ENCODE assay signal across 28 mouse cellular contexts in the genomic region with DNA sequence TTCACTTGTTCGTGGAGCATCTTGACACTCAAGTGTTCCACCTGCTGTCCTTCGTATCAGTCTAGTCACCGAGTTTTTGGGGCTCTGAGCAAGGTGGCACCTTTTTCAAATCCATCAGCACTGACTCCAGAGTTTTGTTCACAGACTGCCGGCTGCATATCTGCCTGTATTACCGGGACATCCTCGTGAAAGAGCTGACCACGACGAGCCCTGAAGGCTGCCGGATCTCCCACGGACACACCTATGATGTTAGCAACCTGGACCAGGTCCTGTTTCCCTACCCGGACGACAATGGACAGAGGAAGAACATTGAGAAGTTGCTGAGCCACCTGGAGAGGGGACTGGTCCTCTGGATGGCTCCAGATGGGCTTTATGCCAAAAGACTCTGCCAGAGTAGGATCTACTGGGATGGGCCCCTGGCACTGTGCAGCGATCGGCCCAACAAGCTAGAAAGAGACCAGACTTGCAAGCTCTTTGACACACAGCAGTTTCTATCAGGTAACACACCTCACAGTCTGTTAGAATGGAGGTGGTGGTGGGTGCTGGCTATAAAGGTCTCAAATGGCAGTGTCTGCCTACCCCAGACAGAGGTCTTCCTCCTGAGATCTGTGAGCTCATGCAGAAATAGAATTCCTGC. TPM values are rescaled to one million over a fixed set of nuclear protein-coding genes. Genes with fewer than 3 reads are reported as not detected.
DNase-seq lines count a peak whose midpoint lies in the region; ATAC-seq and TF ChIP-seq lines count a peak whose summit lies in the region.
"Had no signal": no experiment of that assay in that cellular context is flagged by ENCODE, and none has a peak within 500 bp of the region (broad histone marks: within the 10 kb centered on the region; RNA-seq: fewer than 3 reads in every experiment).

No protein-coding gene starts in this region.

- DNase-seq in liver, embryonic 11.5 days (ENCODE audit: low spot score): peak; percentile 26
- no peak for DNase-seq in liver, postnatal 0 days
- peak; percentile 16 for DNase-seq in CH12.LX (ENCODE audit: extremely low read depth)
- DNase-seq in splenic B cell, adult 2 months (ENCODE audit: low read depth, low spot score): peak; percentile 20
- no peak for DNase-seq in gastrocnemius, adult 2 months
- DNase-seq in gastrocnemius, postnatal 10 days: no peak
- DNase-seq: adrenal gland, adult 8-10 months; adrenal gland, postnatal 14 days; adrenal gland, postnatal 36 days; cerebellum, adult 11 months; cerebellum, adult 18-20 months; cerebellum, adult 8-10 months; cerebellum, adult 9-11 months; cerebellum, postnatal 14 days; cerebellum, postnatal 36 days; embryo, embryonic 11 days had no signal

- in situ Hi-C loops in CH12.LX (cut with MboI; ENCODE audit: low pct_ligation_motif_present, low pct_unique_long_range_greater_than_20kb, low sequenced_read_pairs): loop anchor here (10.0 kb wide), 1 partner anchor 153 kb away; no protein-coding TSS in a partner anchor

- TF ChIP-seq EP300 in liver, postnatal 0 days (IDR thresholded peaks at IDR 0.05; ENCODE audit: low read depth): no peak
- no peak for TF ChIP-seq EP300 in CH12.LX (IDR thresholded peaks at IDR 0.05; ENCODE audit: low read length)

- intact Hi-C loops in gastrocnemius, adult 2 months (cut with DNase I): no loop called here

- WGBS in liver, embryonic 11.5 days: 80% methylated on average over 14 of the region's 14 CpGs
- WGBS in liver, postnatal 0 days (ENCODE audit: insufficient replicate concordance): 75% methylated on average over 14 of the region's 14 CpGs

- H3K36me3 ChIP-seq in liver, embryonic 11.5 days (ENCODE audit: control insufficient read depth, insufficient read depth, low read length): no peaks in the 10 kb centered on the region
- no peaks in the 10 kb centered on the region for H3K36me3 ChIP-seq in liver, postnatal 0 days (replicated peaks; ENCODE audit: insufficient read depth, low read length)
- H3K36me3 ChIP-seq in CH12.LX (replicated peaks in 1 of 2; ENCODE audit: control insufficient read depth in 1 of 2, insufficient read depth in 1 of 2, low read length in 1 of 2): peaks cover 81 to 96% of the 10 kb centered on the region in 2 experiments
- peaks cover 49% of the 10 kb centered on the region for H3K36me3 ChIP-seq in splenic B cell, adult 2 months (ENCODE audit: control insufficient read depth, insufficient read depth, low read length, poor library complexity, severe bottlenecking)
- H3K36me3 ChIP-seq: embryonic facial prominence, embryonic 13.5 days; embryonic facial prominence, embryonic 15.5 days; forebrain, embryonic 10.5 days; forebrain, embryonic 12.5 days had no signal

- TF ChIP-seq POLR2A in CH12.LX (IDR thresholded peaks at IDR 0.05; ENCODE audit: low read depth, low read length): peak; percentile 65; the same call in 1 of the 2 replicates

- no peaks in the 10 kb centered on the region for H3K4me1 ChIP-seq in liver, embryonic 11.5 days (replicated peaks; ENCODE audit: control insufficient read depth, insufficient read depth, low read length)
- no peaks in the 10 kb centered on the region for H3K4me1 ChIP-seq in liver, postnatal 0 days (ENCODE audit: insufficient read depth)
- peaks cover 13 to 92% of the 10 kb centered on the region in 2 experiments for H3K4me1 ChIP-seq in CH12.LX (ENCODE audit: control insufficient read depth in 1 of 2, insufficient read depth in 2 of 2)
- H3K4me1 ChIP-seq: embryonic facial prominence, embryonic 13.5 days; embryonic facial prominence, embryonic 15.5 days; forebrain, embryonic 10.5 days; forebrain, embryonic 12.5 days had no signal

- H3K79me2 ChIP-seq in CH12.LX (replicated peaks; ENCODE audit: control insufficient read depth, extremely low read depth, insufficient read depth, poor library complexity, severe bottlenecking): peaks cover 86% of the 10 kb centered on the region

- H3K9ac ChIP-seq in liver, embryonic 11.5 days (ENCODE audit: low read depth, low read length): no peak overlapping the region
- H3K9ac ChIP-seq in liver, postnatal 0 days (replicated peaks): no peak overlapping the region
- H3K9ac ChIP-seq in CH12.LX (ENCODE audit: insufficient read depth, low read depth): peak overlapping the region; percentile 31
- H3K9ac ChIP-seq: embryonic facial prominence, embryonic 13.5 days; embryonic facial prominence, embryonic 15.5 days; forebrain, embryonic 12.5 days had no signal

- ATAC-seq in liver, embryonic 11.5 days (replicated peaks; ENCODE audit: low FRiP score): no peak
- ATAC-seq in liver, postnatal 0 days: no peak
- ATAC-seq: activated CD4-positive, CD25-positive, alpha-beta regulatory T cell, adult 4 months; CD4-positive, CD25-positive, alpha-beta regulatory T cell, adult 4 months; forebrain, embryonic 14.5 days; forebrain, embryonic 16.5 days; Patski had no signal

- TF ChIP-seq RAD21 in CH12.LX (IDR thresholded peaks at IDR 0.05; ENCODE audit: low read depth, low read length): no peak

- H3K27me3 ChIP-seq in liver, embryonic 11.5 days (replicated peaks; ENCODE audit: control insufficient read depth, insufficient read depth, low read length): no peaks in the 10 kb centered on the region
- H3K27me3 ChIP-seq in liver, postnatal 0 days (ENCODE audit: insufficient read depth, low read length): no peaks in the 10 kb centered on the region
- H3K27me3 ChIP-seq in CH12.LX (replicated peaks): no peaks in the 10 kb centered on the region
- H3K27me3 ChIP-seq in splenic B cell, adult 2 months (ENCODE audit: control insufficient read depth, insufficient read depth, low read length, poor library complexity, severe bottlenecking): no peaks in the 10 kb centered on the region

- no peak overlapping the region for H3K4me3 ChIP-seq in liver, embryonic 11.5 days (ENCODE audit: low read depth, low read length)
- no peak overlapping the region for H3K4me3 ChIP-seq in liver, postnatal 0 days (ENCODE audit: low read depth, low read length)
- H3K4me3 ChIP-seq in CH12.LX (replicated peaks in 1 of 3; ENCODE audit: low read depth in 2 of 3, low read length in 2 of 3, poor library complexity in 1 of 3): peak overlapping the region; percentile 30 to 47 (median 36)
- H3K4me3 ChIP-seq in gastrocnemius, adult 2 months: no peak overlapping the region
- H3K4me3 ChIP-seq: embryonic facial prominence, embryonic 13.5 days; embryonic facial prominence, embryonic 15.5 days; erythroblast, embryonic 14.5 days; forebrain, embryonic 10.5 days; forebrain, embryonic 12.5 days had no signal

- no peaks in the 10 kb centered on the region for H3K9me3 ChIP-seq in liver, embryonic 11.5 days (ENCODE audit: control insufficient read depth, low read length)
- H3K9me3 ChIP-seq in liver, postnatal 0 days (ENCODE audit: low read length): no peaks in the 10 kb centered on the region
- H3K9me3 ChIP-seq in CH12.LX (replicated peaks; ENCODE audit: low read length): no peaks in the 10 kb centered on the region
- H3K9me3 ChIP-seq: embryonic facial prominence, embryonic 13.5 days; embryonic facial prominence, embryonic 15.5 days; forebrain, embryonic 10.5 days; forebrain, embryonic 12.5 days had no signal

- H3K4me2 ChIP-seq in liver, embryonic 11.5 days: no peak overlapping the region
- no peak overlapping the region for H3K4me2 ChIP-seq in liver, postnatal 0 days (ENCODE audit: low read depth, low read length)
- H3K4me2 ChIP-seq in CH12.LX (ENCODE audit: insufficient read depth, low read depth, poor library complexity, severe bottlenecking): peak overlapping the region; percentile 95
- H3K4me2 ChIP-seq: embryonic facial prominence, embryonic 13.5 days; embryonic facial prominence, embryonic 15.5 days; forebrain, embryonic 12.5 days had no signal

- dilution Hi-C loops in CH12.LX (cut with MboI; ENCODE audit: extremely low pct_ligation_motif_present, extremely low pct_unique_long_range_greater_than_20kb, low sequenced_read_pairs): no loop called here

- TF ChIP-seq CTCF in liver, postnatal 0 days (IDR thresholded peaks at IDR 0.05; ENCODE audit: low read depth): no peak
- TF ChIP-seq CTCF in CH12.LX (conservative IDR thresholded peaks at IDR 0.05 in 1 of 2, IDR thresholded peaks at IDR 0.05 in 1 of 2; ENCODE audit: low read depth in 2 of 2, low read length in 2 of 2): no peak
- no peak for TF ChIP-seq CTCF in gastrocnemius, adult 2 months (IDR thresholded peaks at IDR 0.05)

- H3K27ac ChIP-seq in liver, embryonic 11.5 days (ENCODE audit: low read depth, low read length): no peak overlapping the region
- H3K27ac ChIP-seq in liver, postnatal 0 days (ENCODE audit: low read depth): no peak overlapping the region
- peak overlapping the region; percentile 41 for H3K27ac ChIP-seq in CH12.LX (ENCODE audit: insufficient read depth, low read depth)
- H3K27ac ChIP-seq in gastrocnemius, adult 2 months: no peak overlapping the region
- H3K27ac ChIP-seq: embryonic facial prominence, embryonic 13.5 days; embryonic facial prominence, embryonic 15.5 days; forebrain, embryonic 10.5 days; forebrain, embryonic 12.5 days had no signal

TF ChIP-seq in CH12.LX, 34 proteins besides CTCF, POLR2A, EP300 and RAD21:
- TF ChIP-seq CHD1 (IDR thresholded peaks at IDR 0.05; ENCODE audit: low read depth, low read length) (peak; percentile 12; the same call in 1 of the 2 replicates), SIN3A (IDR thresholded peaks at IDR 0.05; ENCODE audit: low read length) (0 out of 2 replicates have a peak, but pooled peaks have one; percentile 20), UBTF (IDR thresholded peaks at IDR 0.05; ENCODE audit: low read depth, low read length) (no peak), POLR2AphosphoS2 (IDR thresholded peaks at IDR 0.05; ENCODE audit: low read depth, low read length) (peak; percentile 85; the same call in 1 of the 2 replicates), RCOR1 (conservative IDR thresholded peaks at IDR 0.05; ENCODE audit: low read depth, low read length) (no peak), MXI1 (IDR thresholded peaks at IDR 0.05; ENCODE audit: low read depth, low read length) (0 out of 2 replicates have a peak, but pooled peaks have one; percentile 18)
TF ChIP-seq in CH12.LX: peak in this region for 4.

RNA-seq across cellular contexts. Expression of gene Irf4, which starts 8.4 kb away (rescaled TPM):
- 0.14 TPM in 1 of 2 replicates, not detected in the other for polyA plus RNA-seq in liver, embryonic 11.5 days (2014; fragmentation: Nextera tagmentation; extraction: Ambion mirVana)
- 0.95 and 1.1 TPM in 2 replicates for polyA plus RNA-seq in liver, postnatal 0 days (2015; fragmentation: Nextera tagmentation; extraction: Ambion mirVana)
- total RNA-seq in CH12.LX (2012; rRNA removed): 115 and 138 TPM in 2 replicates
- 122 and 142 TPM in 2 replicates for total RNA-seq in CH12.LX (2014; rRNA removed)
- 74.5 and 81.7 TPM in 2 replicates for polyA plus RNA-seq in CH12.LX (2012; ENCODE audit: insufficient read length, low read depth)
- total RNA-seq in gastrocnemius, adult 2 months (2021): 1 to 10 TPM in 1 of 2 experiments, under 1 TPM in 1; 0.64 to 2.5 TPM
- 1 to 10 TPM; 1.8 to 2.7 TPM for total RNA-seq in gastrocnemius, postnatal 10 days (2021)
- total RNA-seq: MEL had no signal
- polyA plus RNA-seq: embryonic facial prominence, embryonic 11.5 days; erythroblast, embryonic 14.5 days; forebrain, embryonic 10.5 days had no signal

Comparison
In these comparisons a context has a peak if more than half of its experiments do, and no peak if none do; other contexts are left out.
1. DNase-seq: peak in liver, embryonic 11.5 days (single experiment), CH12.LX (single experiment) and splenic B cell, adult 2 months (single experiment); none in liver, postnatal 0 days (single experiment), gastrocnemius, adult 2 months (single experiment) and gastrocnemius, postnatal 10 days (single experiment).
2. H3K4me3 ChIP-seq: peak in CH12.LX (3 of 3); none in liver, embryonic 11.5 days (single experiment), liver, postnatal 0 days (single experiment) and gastrocnemius, adult 2 months (single experiment).
3. RNA of gene Irf4, which starts 8.4 kb away (total RNA-seq): 115 to 142 TPM in CH12.LX; 1.8 to 2.7 TPM in gastrocnemius, postnatal 10 days and 0.64 to 2.5 TPM in gastrocnemius, adult 2 months; every median in the first group is over 10 times any median in the second.